Comparison of ENCODE assay signal across 8 mouse cellular contexts in genomic region chr12:55446366-55446745, GRCm38 (mm10). TPM values are rescaled to one million over a fixed set of nuclear protein-coding genes. Genes with fewer than 3 reads are reported as not detected.
DNase-seq lines count a peak whose midpoint lies in the region; ATAC-seq and TF ChIP-seq lines count a peak whose summit lies in the region.

No protein-coding gene starts in this region.

- no peak for TF ChIP-seq POLR2A in spleen, adult 2 months (IDR thresholded peaks at IDR 0.05; ENCODE audit: low read depth, low read length)
- TF ChIP-seq POLR2A in limb, embryonic 14.5 days (IDR thresholded peaks at IDR 0.05; ENCODE audit: borderline replicate concordance, extremely low read depth, insufficient read depth, insufficient read length), result no peak

- WGBS in spleen, adult 2 months, result 85% methylated on average over 4 of the region's 4 CpGs
- 85% methylated on average over 4 of the region's 4 CpGs for WGBS in limb, embryonic 14.5 days
- 90% methylated on average over 4 of the region's 4 CpGs for WGBS in stomach, embryonic 15.5 days

- H3K36me3 ChIP-seq in spleen, adult 2 months (ENCODE audit: control insufficient read depth, insufficient read depth, low read length), result no peaks in the 10 kb centered on the region
- H3K36me3 ChIP-seq in limb, embryonic 14.5 days (ENCODE audit: control insufficient read depth, insufficient read depth, low read length), result no peaks in the 10 kb centered on the region
- no peaks in the 10 kb centered on the region for H3K36me3 ChIP-seq in stomach, embryonic 15.5 days

- 0 out of 2 replicates have a peak overlapping the region, but pooled peaks have one; percentile 16 for H3K9ac ChIP-seq in limb, embryonic 14.5 days (ENCODE audit: low read depth, low read length, severe bottlenecking)
- no peak overlapping the region for H3K9ac ChIP-seq in stomach, embryonic 15.5 days

- no peak for DNase-seq in gastrocnemius, adult 2 months
- no peak for DNase-seq in gastrocnemius, adult 18-20 months (ENCODE audit: low spot score)
- no peak for DNase-seq in spleen, adult 2 months (ENCODE audit: low read depth in 1 of 2, low spot score in 2 of 2)
- no peak for DNase-seq in spleen, adult 12 weeks (ENCODE audit: low spot score)
- no peak for DNase-seq in limb, embryonic 14.5 days (ENCODE audit: low spot score)
- DNase-seq in cerebellum, adult 9-10 months, result no peak

- H3K4me3 ChIP-seq in gastrocnemius, adult 2 months, result peak overlapping the region; percentile 56
- H3K4me3 ChIP-seq in spleen, adult 2 months (ENCODE audit: extremely low read depth, insufficient read depth, insufficient read length), result no peak overlapping the region
- H3K4me3 ChIP-seq in limb, embryonic 14.5 days (replicated peaks; ENCODE audit: low read length), result no peak overlapping the region
- H3K4me3 ChIP-seq in stomach, embryonic 15.5 days (replicated peaks), result no peak overlapping the region

- ATAC-seq in limb, embryonic 14.5 days (ENCODE audit: low FRiP score, low read depth), result no peak
- no peak for ATAC-seq in stomach, embryonic 15.5 days (ENCODE audit: insufficient read depth, low FRiP score, low read depth)
- no peak for ATAC-seq in erythroid progenitor cell, adult 5-6 weeks (replicated peaks; ENCODE audit: low FRiP score, poor library complexity, severe bottlenecking)

- intact Hi-C loops in gastrocnemius, adult 2 months (cut with DNase I), result loop anchor here (2.0 kb wide), 1 partner anchor 44 kb away; no protein-coding TSS in a partner anchor

- no peak for TF ChIP-seq CTCF in gastrocnemius, adult 2 months (IDR thresholded peaks at IDR 0.05)
- TF ChIP-seq CTCF in spleen, adult 2 months (IDR thresholded peaks at IDR 0.05; ENCODE audit: extremely low read depth, insufficient read depth, insufficient read length, insufficient replicate concordance), result no peak

- peaks cover 40% of the 10 kb centered on the region; the same call in 1 of the 2 replicates for H3K4me1 ChIP-seq in spleen, adult 2 months (ENCODE audit: control insufficient read depth, insufficient read depth, insufficient read length)
- H3K4me1 ChIP-seq in limb, embryonic 14.5 days (ENCODE audit: control insufficient read depth, insufficient read depth, low read length), result peaks cover 25% of the 10 kb centered on the region
- peaks cover 32% of the 10 kb centered on the region for H3K4me1 ChIP-seq in stomach, embryonic 15.5 days

- no peak overlapping the region for H3K4me2 ChIP-seq in limb, embryonic 14.5 days (replicated peaks; ENCODE audit: low read depth, low read length, severe bottlenecking)
- no peak overlapping the region for H3K4me2 ChIP-seq in stomach, embryonic 15.5 days

- no peaks in the 10 kb centered on the region for H3K27me3 ChIP-seq in spleen, adult 2 months (ENCODE audit: control insufficient read depth, insufficient read depth, low read length)
- H3K27me3 ChIP-seq in limb, embryonic 14.5 days (ENCODE audit: control insufficient read depth, insufficient read depth, low read length), result no peaks in the 10 kb centered on the region
- no peaks in the 10 kb centered on the region for H3K27me3 ChIP-seq in stomach, embryonic 15.5 days (replicated peaks)

- no peaks in the 10 kb centered on the region for H3K9me3 ChIP-seq in limb, embryonic 14.5 days (ENCODE audit: control insufficient read depth, low read length)
- no peaks in the 10 kb centered on the region for H3K9me3 ChIP-seq in stomach, embryonic 15.5 days

- H3K27ac ChIP-seq in gastrocnemius, adult 2 months, result peak overlapping the region; percentile 87
- H3K27ac ChIP-seq in spleen, adult 2 months (ENCODE audit: insufficient read depth, low read length), result peak overlapping the region; percentile 89
- H3K27ac ChIP-seq in limb, embryonic 14.5 days (replicated peaks; ENCODE audit: low read depth, low read length), result peak overlapping the region; percentile 88
- peak overlapping the region; percentile 89 for H3K27ac ChIP-seq in stomach, embryonic 15.5 days

RNA-seq across cellular contexts. Expression of gene Nfkbia, which starts 46.1 kb away (rescaled TPM):
- total RNA-seq in gastrocnemius, adult 2 months (2021), result 10 to 100 TPM; 26.3 to 66.2 TPM
- total RNA-seq in gastrocnemius, adult 18-20 months (2021), result 10 to 100 TPM; 19.0 to 63.6 TPM
- 287 and 388 TPM in 2 replicates for polyA plus RNA-seq in spleen, adult 2 months (2012; rRNA removed)
- polyA plus RNA-seq in limb, embryonic 14.5 days (2012; rRNA removed), result 76.0 and 110 TPM in 2 replicates
- polyA plus RNA-seq in limb, embryonic 14.5 days (2014; fragmentation: Nextera tagmentation; extraction: Ambion mirVana), result 111 and 123 TPM in 2 replicates
- polyA plus RNA-seq in stomach, embryonic 15.5 days (2015; fragmentation: Nextera tagmentation; extraction: Ambion mirVana), result 78.4 and 81.8 TPM in 2 replicates
- total RNA-seq in erythroid progenitor cell, adult 5-6 weeks (2015; ENCODE audit: low replicate concordance), result 22.6 and 25.6 TPM in 2 replicates
- total RNA-seq in erythroid progenitor cell, adult 5-6 weeks (2017; ENCODE audit: low replicate concordance), result 12.5 and 16.0 TPM in 2 replicates
